Mouse (Mus musculus): ENCODE measurements at regions not wholly inside any gene's neighbourhood (a gene's known extent, or its start where the extent isn't known, plus 50 kb on each side); places are given as distances from the start of the nearest gene placed in this dataset.

DNA sequence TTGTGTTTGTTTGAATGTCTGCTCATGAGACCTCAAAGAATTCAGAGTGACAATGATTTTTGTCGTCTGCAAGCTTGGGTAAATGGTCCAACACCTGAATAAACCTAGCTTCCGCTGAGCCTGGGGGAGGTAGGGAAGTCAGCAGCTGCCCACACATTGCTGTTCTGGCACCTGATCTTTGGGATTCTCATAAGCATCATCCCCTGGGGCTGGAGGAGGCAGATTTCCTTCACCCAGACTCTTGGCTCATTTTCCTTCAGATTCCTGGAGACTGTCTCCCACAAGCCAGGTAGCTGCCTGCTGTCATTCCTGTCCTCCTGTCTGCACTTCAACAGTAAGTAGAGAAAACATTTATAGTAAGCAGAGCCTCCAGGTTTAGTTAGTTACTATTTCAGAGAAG lies 67.0 kb upstream of the Eepd1 start:
- peaks cover 10% of the 10 kb centered on the region for H3K4me1 ChIP-seq (replicated peaks)
- no peaks in the 10 kb centered on the region for H3K27me3 ChIP-seq (replicated peaks)
- H3K4me2 ChIP-seq: no peak overlapping the region
- H3K9me3 ChIP-seq (replicated peaks): 0 out of 2 replicates have a peak, but pooled peaks cover 3% of the 10 kb centered on the region
- H3K4me3 ChIP-seq: no peak overlapping the region
- no peak overlapping the region for H3K9ac ChIP-seq
- ATAC-seq (ENCODE audit: insufficient number of reproducible peaks, low FRiP score): no peak
- no peak overlapping the region; the same call in 1 of the 2 replicates for H3K27ac ChIP-seq (ENCODE audit: poor library complexity, severe bottlenecking)
- 74% methylated on average over 2 of the region's 2 CpGs for WGBS
- no peaks in the 10 kb centered on the region for H3K36me3 ChIP-seq

DNA sequence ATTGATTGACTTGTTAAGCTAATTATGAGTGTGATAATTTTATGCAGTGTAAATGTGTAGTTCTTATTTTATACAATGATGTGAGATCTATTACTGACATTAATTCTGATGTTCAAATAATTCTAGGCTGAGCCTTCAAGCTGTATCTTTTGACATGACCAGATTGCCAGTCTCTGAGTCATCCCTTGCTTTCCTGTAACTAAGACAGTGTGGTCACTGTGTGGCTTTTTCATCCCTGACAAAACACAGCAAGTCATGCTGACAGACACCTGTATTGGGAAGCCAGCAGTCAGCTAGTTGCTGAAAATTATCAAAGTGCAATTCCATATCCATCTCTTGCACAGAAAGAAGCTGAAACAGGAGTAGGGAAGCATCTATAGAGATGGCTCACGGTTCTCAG lies 54.4 kb upstream of the Eepd1 start:
- Histone ChIP-seq H3K27me3 (replicated peaks) (no peaks in the 10 kb centered on the region), H3K4me2 (no peak overlapping the region), H3K9me3 (replicated peaks) (no peaks in the 10 kb centered on the region), H3K9ac (no peak overlapping the region), H3K4me1 (replicated peaks) (no peaks in the 10 kb centered on the region), H3K4me3 (no peak overlapping the region), H3K36me3 (no peaks in the 10 kb centered on the region), H3K27ac (ENCODE audit: poor library complexity, severe bottlenecking) (no peak overlapping the region)
- ATAC-seq (ENCODE audit: insufficient number of reproducible peaks, low FRiP score): no peak
- WGBS: 79% methylated on average over 1 of the region's 1 CpGs

DNA sequence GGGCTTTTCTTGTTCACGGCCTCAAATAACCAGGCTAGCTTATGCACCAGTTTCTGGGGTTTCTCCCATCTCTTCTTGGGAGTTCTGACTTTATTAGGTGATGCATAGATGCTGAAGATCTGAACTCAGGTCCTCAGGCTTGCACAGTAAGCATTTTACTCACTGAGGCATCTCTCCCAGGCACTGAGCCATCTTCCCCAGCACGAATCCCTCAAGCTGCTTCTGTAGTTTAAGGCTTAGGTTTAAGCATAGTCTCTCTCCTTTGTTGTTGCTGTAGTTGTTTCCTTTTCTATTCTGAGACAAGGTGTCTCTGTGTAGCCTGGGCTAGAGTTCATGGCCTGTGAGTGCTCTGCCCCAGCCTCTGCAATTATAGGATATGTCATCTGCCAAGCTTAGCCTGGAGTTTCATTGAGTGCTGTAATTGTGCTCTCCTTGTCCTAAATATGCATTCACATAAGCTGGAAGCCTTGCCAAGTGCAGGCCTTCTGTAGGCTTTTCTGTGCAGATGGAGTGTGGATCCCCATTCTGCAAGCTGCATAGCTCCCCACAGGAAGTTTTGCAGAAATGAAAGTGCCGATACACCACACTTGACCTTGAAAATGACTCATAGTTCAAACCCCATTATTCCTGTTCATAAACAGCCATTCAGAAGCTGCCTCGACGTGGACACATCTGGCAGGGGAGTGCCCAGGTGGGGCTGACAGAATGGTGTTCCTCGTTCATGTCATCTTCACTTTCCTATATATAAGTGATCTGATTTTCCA lies 51.7 kb upstream of the Eepd1 start:
- H3K9me3 ChIP-seq (replicated peaks): no peaks in the 10 kb centered on the region
- 80% methylated on average over 6 of the region's 6 CpGs for WGBS
- no peak for ATAC-seq (ENCODE audit: insufficient number of reproducible peaks, low FRiP score)
- no peak overlapping the region for H3K4me2 ChIP-seq
- H3K4me3 ChIP-seq: no peak overlapping the region
- no peaks in the 10 kb centered on the region for H3K36me3 ChIP-seq
- no peak overlapping the region for H3K27ac ChIP-seq (ENCODE audit: poor library complexity, severe bottlenecking)
- H3K27me3 ChIP-seq (replicated peaks): no peaks in the 10 kb centered on the region
- H3K4me1 ChIP-seq (replicated peaks): no peaks in the 10 kb centered on the region
- H3K9ac ChIP-seq: no peak overlapping the region
